Mouse (Mus musculus) E14TG2a.4 (cell line): ENCODE results near the gene Atxn3.
A peak's percentile ranks its signal among the peaks of the same experiment; 100 is the strongest.

Source experiments
- H3K27me3 ChIP-seq: 2 replicates; pipeline ENCODE4 v1.6.1; 2014; ENCODE audit warnings: low read length, control low read depth; ENCODE audit not compliant: insufficient read depth
- H3K36me3 ChIP-seq: 2 replicates; pipeline ENCODE4 v1.6.1; 2014; ENCODE audit warnings: low read length, control low read depth; ENCODE audit not compliant: insufficient read depth
- H3K4me1 ChIP-seq: replicated peaks from 2 replicates; pipeline ENCODE4 v1.6.1; 2014; ENCODE audit warnings: low read depth, low read length, control low read depth
- H3K4me3 ChIP-seq: replicated peaks from 2 replicates; pipeline ENCODE4 v1.5.1; 2014; ENCODE audit warnings: mild to moderate bottlenecking, low read length
- H3K9me3 ChIP-seq: 2 replicates; pipeline ENCODE4 v1.6.1; 2014; ENCODE audit warnings: low read length, control low read depth
- CTCF ChIP-seq: conservative IDR thresholded peaks from 2 replicates; pipeline ENCODE4 v1.5.1; 2014; ENCODE audit warnings: low read length
- NANOG ChIP-seq: IDR thresholded peaks from 2 replicates; pipeline ENCODE4 v1.6.1; 2014; ENCODE audit warnings: borderline replicate concordance, low read length, mixed read lengths
- POU5F1 ChIP-seq: IDR thresholded peaks from 2 replicates; pipeline ENCODE4 v1.6.1; 2014; ENCODE audit warnings: low read length, borderline replicate concordance

Atxn3 gene

DNA sequence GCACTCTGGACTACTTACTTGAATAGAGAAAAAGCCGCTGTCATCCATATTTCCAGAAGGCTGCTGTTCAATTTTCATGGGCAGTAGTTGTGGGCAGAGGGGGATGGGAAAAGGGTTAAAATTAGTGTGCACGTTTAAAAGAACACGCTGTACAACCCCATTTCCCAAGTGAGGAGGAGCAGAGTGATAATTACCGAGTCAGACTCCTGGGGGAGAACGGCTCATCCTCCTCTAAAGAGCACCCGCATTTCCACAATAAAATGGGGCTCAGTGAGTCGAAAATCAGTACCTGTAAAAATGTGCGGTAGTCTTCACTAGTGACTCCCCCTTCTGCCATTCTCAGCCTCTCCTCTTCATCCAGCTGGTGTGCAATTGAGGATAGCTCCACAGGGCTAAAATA, 10.1 kb downstream of the Atxn3 start:
- Histone ChIP-seq H3K9me3 (no peaks in the 10 kb centered on the region), H3K4me3 (no peak overlapping the region), H3K4me1 (peaks cover 43% of the 10 kb centered on the region), H3K36me3 (peaks cover 78% of the 10 kb centered on the region), H3K27me3 (no peaks in the 10 kb centered on the region)
- no peak for TF ChIP-seq CTCF
- no peak for TF ChIP-seq NANOG
- TF ChIP-seq POU5F1: no peak

GRCm38 (mm10) chr12:101937572-101937971, 20.5 kb downstream of the Atxn3 start:
- Histone ChIP-seq H3K9me3 (no peaks in the 10 kb centered on the region), H3K27me3 (no peaks in the 10 kb centered on the region), H3K4me3 (no peak overlapping the region), H3K36me3 (peaks cover 85% of the 10 kb centered on the region), H3K4me1 (no peaks in the 10 kb centered on the region)
- no peak for TF ChIP-seq POU5F1
- peak; percentile 15 for TF ChIP-seq CTCF

DNA sequence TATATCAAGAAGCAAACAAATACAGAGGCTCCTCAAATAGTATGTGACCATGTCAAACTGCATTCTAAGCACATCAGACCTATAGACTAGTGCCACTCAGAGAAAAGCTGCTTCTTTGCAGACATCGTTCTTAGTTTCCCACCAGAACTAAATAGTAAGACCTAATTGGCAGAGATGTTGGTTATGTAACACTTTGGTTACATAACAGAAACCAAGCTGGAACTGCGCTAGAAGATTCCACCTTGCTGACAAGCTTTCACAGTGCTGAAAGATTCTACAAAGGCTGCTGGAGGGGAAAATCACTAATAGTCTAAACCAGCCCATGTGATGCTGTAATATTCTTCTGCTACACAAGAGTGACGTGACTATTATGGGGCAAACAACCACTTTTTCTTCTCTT, 22.8 kb downstream of the Atxn3 start:
- Histone ChIP-seq H3K9me3 (no peaks in the 10 kb centered on the region), H3K4me3 (no peak overlapping the region), H3K36me3 (peaks cover 90% of the 10 kb centered on the region), H3K27me3 (no peaks in the 10 kb centered on the region), H3K4me1 (no peaks in the 10 kb centered on the region)
- no peak for TF ChIP-seq NANOG
- TF ChIP-seq CTCF: no peak
- TF ChIP-seq POU5F1: no peak

DNA sequence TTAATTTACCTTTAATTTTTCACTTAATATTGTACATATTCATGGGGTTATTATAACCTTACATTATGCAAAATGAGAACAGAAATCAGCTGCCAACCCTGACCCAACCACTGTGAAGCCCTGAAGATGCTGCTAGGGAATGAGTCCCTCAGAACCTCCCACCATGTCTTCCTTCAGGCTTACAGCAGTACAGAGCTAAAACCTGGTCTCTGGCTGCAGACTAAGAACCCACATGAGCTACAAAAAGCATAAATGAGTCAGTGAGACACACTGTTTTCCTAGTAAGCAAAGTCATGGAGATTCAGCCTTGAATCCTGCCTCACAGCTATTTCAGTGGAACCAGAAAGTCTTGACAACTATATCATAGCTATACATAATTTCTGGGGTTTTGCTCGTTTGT, 29.6 kb downstream of the Atxn3 start:
- no peaks in the 10 kb centered on the region for H3K4me1 ChIP-seq
- H3K4me3 ChIP-seq: no peak overlapping the region
- no peaks in the 10 kb centered on the region for H3K27me3 ChIP-seq
- H3K36me3 ChIP-seq: peaks cover 98% of the 10 kb centered on the region
- H3K9me3 ChIP-seq: no peaks in the 10 kb centered on the region
- TF ChIP-seq POU5F1 (no peak), CTCF (no peak), NANOG (no peak)

GRCm38 (mm10) chr12:101922313-101922712, 35.7 kb downstream of the Atxn3 start:
- no peaks in the 10 kb centered on the region for H3K27me3 ChIP-seq
- H3K4me1 ChIP-seq: no peaks in the 10 kb centered on the region
- no peak overlapping the region for H3K4me3 ChIP-seq
- TF ChIP-seq NANOG (no peak), POU5F1 (no peak), CTCF (no peak)
- peaks cover 84% of the 10 kb centered on the region for H3K36me3 ChIP-seq
- no peaks in the 10 kb centered on the region for H3K9me3 ChIP-seq

DNA sequence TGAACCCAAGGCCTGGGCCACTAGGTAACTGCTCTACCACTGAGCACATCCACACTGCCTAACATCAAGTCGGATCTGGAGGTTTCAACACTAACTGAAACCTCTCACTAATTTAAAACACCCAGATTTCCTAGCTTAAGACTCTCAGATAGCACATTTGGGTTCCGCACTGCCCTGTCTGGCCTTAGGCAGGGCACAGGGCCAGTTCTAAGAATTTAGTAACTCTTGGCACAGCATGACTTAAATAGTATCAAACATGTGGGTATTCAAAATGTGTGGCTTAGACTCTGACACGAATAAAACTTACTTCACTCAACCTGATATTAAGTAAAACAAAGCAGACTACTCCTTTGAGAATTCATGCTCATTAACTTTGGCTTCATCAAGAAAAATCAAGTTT, 38.2 kb downstream of the Atxn3 start:
- TF ChIP-seq CTCF: no peak
- no peak for TF ChIP-seq POU5F1
- no peak for TF ChIP-seq NANOG
- Histone ChIP-seq H3K36me3 (peaks cover 60% of the 10 kb centered on the region), H3K9me3 (no peaks in the 10 kb centered on the region), H3K4me1 (no peaks in the 10 kb centered on the region), H3K4me3 (no peak overlapping the region), H3K27me3 (no peaks in the 10 kb centered on the region)

GRCm38 (mm10) chr12:101917165-101917564, 40.9 kb downstream of the Atxn3 start:
- H3K36me3 ChIP-seq: peaks cover 33% of the 10 kb centered on the region
- no peak for TF ChIP-seq NANOG
- no peak for TF ChIP-seq CTCF
- TF ChIP-seq POU5F1: no peak
- no peaks in the 10 kb centered on the region for H3K9me3 ChIP-seq

GRCm38 (mm10) chr12:101912626-101913490, 45.2 kb downstream of the Atxn3 start, which contains the start of gene Trip11:
Gene Trip11, minus strand, starts transcription at chr12:101913267.
- H3K36me3 ChIP-seq: peaks cover 12% of the 10 kb centered on the region
- no peaks in the 10 kb centered on the region for H3K9me3 ChIP-seq
- TF ChIP-seq NANOG: no peak
- TF ChIP-seq CTCF: no peak
- no peak for TF ChIP-seq POU5F1
- peaks cover 14% of the 10 kb centered on the region for H3K4me1 ChIP-seq
- H3K27me3 ChIP-seq: peaks cover 13% of the 10 kb centered on the region
- peak within 1 kb of the TSS; percentile 94 for H3K4me3 ChIP-seq

More at GRCm38 (mm10) chr12:101917165-101917564, 40.9 kb downstream of the Atxn3 start:
- no peak overlapping the region for H3K4me3 ChIP-seq
- H3K4me1 ChIP-seq: peaks cover 8% of the 10 kb centered on the region
- peaks cover 6% of the 10 kb centered on the region for H3K27me3 ChIP-seq

- no peak overlapping the region for H3K4me3 ChIP-seq
- no peaks in the 10 kb centered on the region for H3K9me3 ChIP-seq
- peaks cover 12% of the 10 kb centered on the region for H3K36me3 ChIP-seq
- TF ChIP-seq POU5F1: no peak
- TF ChIP-seq NANOG: no peak
- no peak for TF ChIP-seq CTCF
- H3K4me1 ChIP-seq: peaks cover 14% of the 10 kb centered on the region
- H3K27me3 ChIP-seq: peaks cover 13% of the 10 kb centered on the region
These were observed 46.7 kb downstream of the Atxn3 start for GRCm38 (mm10) chr12:101911346-101911745.
